Mouse (Mus musculus) embryonic facial prominence, embryonic 15.5 days (tissue): Measurements from ENCODE around the gene Col9a1. TPM values are rescaled to one million over a fixed set of nuclear protein-coding genes. Genes with fewer than 3 reads are reported as not detected.
A peak's percentile ranks its signal among the peaks of the same experiment; 100 is the strongest.

Experiments
- ATAC-seq: fragments of 200-750 bp; cut with Nextera tagmentation; 2 replicates; pipeline ENCODE4 v1.8.0; 2017; ENCODE audit warnings: low read depth, moderate TSS enrichment; ENCODE audit not compliant: insufficient number of reproducible peaks, low FRiP score, low TSS enrichment
- H3K27ac ChIP-seq: fragments of 300-500 bp; sonication (generic); replicated peaks from 2 replicates; pipeline ENCODE4 v1.5.1; 2015; ENCODE audit warnings: mild to moderate bottlenecking, inconsistent platforms
- H3K27me3 ChIP-seq: fragments of 300-500 bp; sonication (generic); 2 replicates; pipeline ENCODE4 v1.6.1; 2015; ENCODE audit warnings: inconsistent platforms
- H3K36me3 ChIP-seq: fragments of 300-500 bp; sonication (generic); 2 replicates; pipeline ENCODE4 v1.6.1; 2015; ENCODE audit warnings: mild to moderate bottlenecking, inconsistent platforms
- H3K4me1 ChIP-seq: fragments of 300-500 bp; sonication (generic); 2 replicates; pipeline ENCODE4 v1.6.1; 2015; ENCODE audit warnings: inconsistent platforms
- H3K4me2 ChIP-seq: fragments of 300-500 bp; sonication (generic); replicated peaks from 2 replicates; pipeline ENCODE4 v1.6.1; 2015; ENCODE audit warnings: mild to moderate bottlenecking, inconsistent platforms
- H3K4me3 ChIP-seq: fragments of 300-500 bp; sonication (generic); replicated peaks from 2 replicates; pipeline ENCODE4 v1.5.1; 2015; ENCODE audit warnings: mild to moderate bottlenecking, inconsistent platforms
- H3K9ac ChIP-seq: fragments of 300-500 bp; sonication (generic); 2 replicates; pipeline ENCODE4 v1.6.1; 2015; ENCODE audit warnings: inconsistent platforms
- H3K9me3 ChIP-seq: fragments of 300-500 bp; sonication (generic); replicated peaks from 2 replicates; pipeline ENCODE4 v1.6.1; 2016; ENCODE audit warnings: inconsistent platforms
- WGBS: fragments of 180-500 bp; shearing (Covaris S2); methylation state at CpG from one replicate; pipeline ENCODE4 v1.1.7; 2015; 5-methylcytosine and 5-hydroxymethylcytosine counted together
- polyA plus RNA-seq: library from polyadenylated mRNA; unstranded; fragments of >200 nt; fragmentation: Nextera tagmentation; extraction: Ambion mirVana; gene quantifications from 2 replicates; pipeline ENCODE4 v1.2.1, GENCODE M21; 2015

Col9a1 gene
- polyA plus RNA-seq, 1 experiment from 2014 or later = 86.5 TPM

DNA sequence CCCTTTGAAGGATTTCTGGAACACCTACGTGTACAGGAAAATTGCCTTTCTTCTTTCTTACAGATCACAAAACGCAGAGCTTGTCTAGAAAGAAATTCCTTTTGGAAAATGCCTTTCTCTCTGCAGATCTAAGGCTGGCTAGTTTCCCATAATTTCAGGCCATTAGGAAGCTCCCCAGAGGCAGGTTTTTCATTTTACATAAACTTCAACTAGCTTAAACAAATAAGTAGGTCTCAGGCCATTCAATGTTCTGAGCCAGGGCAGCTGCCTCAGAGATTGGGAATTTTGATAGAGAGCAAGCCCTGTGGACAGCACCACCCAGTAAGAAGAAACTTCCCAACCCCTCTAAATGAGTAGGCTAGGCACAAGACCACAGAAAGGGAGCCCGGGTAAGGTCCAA is 1.6 kb upstream of the Col9a1 start:
- no peak for ATAC-seq
- Histone ChIP-seq H3K4me3 (no peak overlapping the region), H3K36me3 (no peaks in the 10 kb centered on the region), H3K4me1 (no peaks in the 10 kb centered on the region), H3K9me3 (no peaks in the 10 kb centered on the region), H3K27me3 (no peaks in the 10 kb centered on the region), H3K9ac (no peak overlapping the region), H3K4me2 (no peak overlapping the region), H3K27ac (no peak overlapping the region)
- 61% methylated on average over 3 of the region's 3 CpGs for WGBS

DNA sequence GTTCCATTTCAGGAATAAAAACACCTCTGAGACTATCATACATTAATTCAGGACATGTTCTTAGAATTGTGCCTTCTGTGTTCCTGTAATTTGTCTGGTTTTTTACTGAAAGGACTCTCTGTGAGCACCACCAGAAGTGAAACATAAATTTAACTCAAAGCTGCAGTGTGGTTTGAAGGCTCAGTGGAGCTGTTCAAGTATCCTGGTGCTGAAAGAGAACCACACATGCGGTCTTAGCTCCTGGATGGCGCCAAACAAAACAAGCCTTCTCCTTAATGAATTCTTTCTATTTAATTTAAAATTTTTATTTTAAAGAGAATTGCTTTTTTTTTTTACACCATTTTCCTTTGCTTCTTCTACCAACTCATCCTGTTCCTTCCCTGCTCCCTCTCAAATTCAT is 2.4 kb downstream of the Col9a1 start:
- no peak for ATAC-seq
- Histone ChIP-seq H3K4me1 (no peaks in the 10 kb centered on the region), H3K9me3 (no peaks in the 10 kb centered on the region), H3K27ac (no peak overlapping the region), H3K4me3 (no peak overlapping the region), H3K27me3 (no peaks in the 10 kb centered on the region), H3K36me3 (no peaks in the 10 kb centered on the region), H3K9ac (no peak overlapping the region), H3K4me2 (no peak overlapping the region)
- WGBS = 67% methylated on average over 2 of the region's 2 CpGs

DNA sequence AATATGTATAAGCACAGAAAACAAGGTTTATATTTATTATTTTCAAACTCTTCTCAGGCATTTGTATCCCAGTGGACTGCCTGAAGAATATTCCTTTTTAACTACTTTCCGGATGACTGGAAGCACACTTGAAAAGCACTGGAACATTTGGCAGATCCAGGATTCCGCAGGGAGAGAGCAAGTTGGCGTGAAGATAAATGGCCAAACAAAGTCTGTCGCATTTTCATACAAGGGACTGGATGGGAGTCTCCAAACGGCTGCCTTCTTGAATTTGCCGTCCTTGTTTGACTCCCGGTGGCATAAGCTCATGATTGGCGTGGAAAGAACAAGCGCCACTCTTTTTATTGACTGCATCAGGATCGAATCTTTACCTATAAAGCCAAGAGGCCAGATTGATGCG is 7.6 kb downstream of the Col9a1 start:
- ATAC-seq = no peak
- H3K4me2 ChIP-seq = no peak overlapping the region
- no peak overlapping the region for H3K9ac ChIP-seq
- H3K36me3 ChIP-seq = no peaks in the 10 kb centered on the region
- no peaks in the 10 kb centered on the region for H3K4me1 ChIP-seq
- H3K27ac ChIP-seq = no peak overlapping the region
- 80% methylated on average over 11 of the region's 11 CpGs for WGBS
- H3K27me3 ChIP-seq = no peaks in the 10 kb centered on the region
- no peaks in the 10 kb centered on the region for H3K9me3 ChIP-seq
- no peak overlapping the region for H3K4me3 ChIP-seq

DNA sequence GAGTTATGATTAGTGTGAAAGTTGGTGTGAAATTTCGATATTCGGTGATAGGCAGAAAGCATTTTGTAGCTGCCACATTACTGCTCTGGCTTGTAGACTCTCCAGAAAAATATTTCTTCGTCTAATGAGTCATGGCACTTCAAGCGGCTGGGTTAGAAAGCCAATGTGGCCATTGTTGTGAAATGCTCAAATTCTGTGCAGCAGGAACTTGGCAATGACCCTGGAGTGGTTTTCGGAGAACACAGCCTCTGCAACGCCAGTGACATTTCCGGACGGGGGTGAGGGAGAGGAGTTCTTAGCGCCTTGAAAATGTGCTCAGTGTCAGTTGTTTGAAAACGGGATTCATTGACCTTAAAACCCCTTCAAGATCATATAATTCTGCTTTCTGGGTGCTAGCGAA is 9.6 kb downstream of the Col9a1 start:
- Histone ChIP-seq H3K4me1 (no peaks in the 10 kb centered on the region), H3K27ac (no peak overlapping the region), H3K36me3 (no peaks in the 10 kb centered on the region), H3K9me3 (no peaks in the 10 kb centered on the region), H3K4me2 (no peak overlapping the region), H3K9ac (no peak overlapping the region), H3K27me3 (no peaks in the 10 kb centered on the region), H3K4me3 (no peak overlapping the region)
- WGBS = 76% methylated on average over 11 of the region's 11 CpGs
- no peak for ATAC-seq

DNA sequence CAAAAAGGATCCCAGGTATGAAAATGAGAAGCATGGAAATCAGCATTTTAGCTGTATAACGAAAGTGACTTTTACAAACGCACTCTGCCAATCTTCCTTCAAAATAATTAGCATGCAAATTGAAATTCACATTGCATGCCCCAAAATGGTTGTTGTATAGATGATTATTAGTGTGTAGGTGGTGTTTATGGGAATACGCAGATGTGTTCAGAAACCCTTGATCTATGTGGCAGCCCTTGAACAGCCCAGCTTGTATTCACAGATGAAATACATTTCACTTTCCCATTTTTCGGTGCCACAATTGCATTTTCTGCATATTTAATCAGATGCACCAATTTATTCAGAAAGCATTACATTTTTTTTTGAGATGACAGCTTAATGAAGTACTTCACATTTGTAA is 14.3 kb downstream of the Col9a1 start:
- H3K27me3 ChIP-seq = no peaks in the 10 kb centered on the region
- no peak overlapping the region for H3K4me2 ChIP-seq
- ATAC-seq = no peak
- H3K4me3 ChIP-seq = no peak overlapping the region
- WGBS = 88% methylated on average over 4 of the region's 4 CpGs
- peaks cover 14% of the 10 kb centered on the region for H3K4me1 ChIP-seq
- no peaks in the 10 kb centered on the region for H3K9me3 ChIP-seq
- no peak overlapping the region for H3K9ac ChIP-seq
- no peaks in the 10 kb centered on the region for H3K36me3 ChIP-seq
- H3K27ac ChIP-seq = no peak overlapping the region

DNA sequence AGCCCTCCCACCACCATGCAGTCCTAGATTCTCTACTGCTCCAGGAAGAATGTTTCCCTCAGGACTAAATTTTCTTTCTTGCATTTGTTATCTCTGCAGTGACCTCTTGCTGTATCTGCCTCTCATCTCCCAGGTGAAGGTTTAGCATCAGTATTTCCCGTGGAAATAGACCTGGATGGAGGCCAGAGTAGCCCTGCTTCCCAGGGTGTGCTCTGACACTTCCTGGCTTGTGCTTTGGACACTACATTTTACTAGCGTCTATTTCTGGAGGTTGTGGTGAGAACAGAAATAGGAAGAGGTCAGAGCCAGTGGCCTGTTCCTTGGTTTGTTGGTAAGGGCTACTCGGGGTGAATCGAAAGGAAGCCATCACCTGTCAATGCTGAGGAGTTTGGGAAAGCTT is 16.7 kb downstream of the Col9a1 start:
- no peaks in the 10 kb centered on the region for H3K36me3 ChIP-seq
- H3K4me1 ChIP-seq = peaks cover 14% of the 10 kb centered on the region
- H3K9me3 ChIP-seq = no peaks in the 10 kb centered on the region
- H3K27me3 ChIP-seq = no peaks in the 10 kb centered on the region
- H3K4me3 ChIP-seq = no peak overlapping the region
- ATAC-seq = no peak
- no peak overlapping the region for H3K27ac ChIP-seq
- H3K9ac ChIP-seq = no peak overlapping the region
- WGBS = 47% methylated on average over 4 of the region's 4 CpGs
- H3K4me2 ChIP-seq = no peak overlapping the region

DNA sequence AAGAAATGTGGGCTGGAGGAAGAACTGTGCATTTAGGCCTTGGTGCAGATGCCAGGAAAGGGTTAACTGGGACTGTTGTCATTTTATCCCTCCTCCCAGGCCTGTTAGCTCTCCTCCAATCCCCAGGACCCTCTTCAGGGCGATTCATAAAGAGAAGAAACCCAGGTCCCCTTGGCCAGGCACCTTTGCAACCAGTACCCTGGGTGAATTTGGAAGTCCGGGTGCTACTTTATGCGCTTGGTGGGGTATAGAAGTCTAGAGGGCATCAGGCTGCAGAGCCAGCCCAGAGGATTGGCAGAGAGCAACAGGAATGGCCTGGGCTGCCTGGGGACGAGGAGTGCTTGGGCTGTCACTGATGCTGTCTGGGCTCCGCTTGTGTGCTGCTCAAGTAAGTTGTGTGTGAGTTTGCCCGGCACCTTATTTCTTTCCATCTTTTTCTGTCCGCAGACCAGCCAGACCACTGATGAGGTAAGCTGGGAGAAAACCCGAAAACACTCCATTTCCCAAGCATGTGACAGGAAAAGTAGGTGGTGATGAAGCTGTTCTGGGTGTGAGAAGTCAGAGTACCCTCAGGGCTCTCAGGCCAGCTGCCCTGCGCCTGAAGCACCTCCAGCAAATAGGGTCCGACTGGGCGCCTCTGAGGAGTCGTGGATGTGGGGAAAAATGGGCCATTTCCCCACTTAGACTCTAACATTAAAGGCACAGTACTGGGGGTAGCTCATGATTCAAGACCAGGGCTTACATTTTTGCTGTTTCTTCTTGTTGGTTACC is 17.8 kb downstream of the Col9a1 start:
- no peaks in the 10 kb centered on the region for H3K27me3 ChIP-seq
- peak overlapping the region; percentile 35 for H3K4me2 ChIP-seq
- no peaks in the 10 kb centered on the region for H3K36me3 ChIP-seq
- ATAC-seq = peak; percentile 59; the same call in 1 of the 2 replicates
- peaks cover 14% of the 10 kb centered on the region for H3K4me1 ChIP-seq
- H3K9ac ChIP-seq = no peak overlapping the region
- H3K27ac ChIP-seq = peak overlapping the region; percentile 63
- no peaks in the 10 kb centered on the region for H3K9me3 ChIP-seq
- WGBS = 17% methylated on average over 12 of the region's 12 CpGs
- H3K4me3 ChIP-seq = peak overlapping the region; percentile 23

DNA sequence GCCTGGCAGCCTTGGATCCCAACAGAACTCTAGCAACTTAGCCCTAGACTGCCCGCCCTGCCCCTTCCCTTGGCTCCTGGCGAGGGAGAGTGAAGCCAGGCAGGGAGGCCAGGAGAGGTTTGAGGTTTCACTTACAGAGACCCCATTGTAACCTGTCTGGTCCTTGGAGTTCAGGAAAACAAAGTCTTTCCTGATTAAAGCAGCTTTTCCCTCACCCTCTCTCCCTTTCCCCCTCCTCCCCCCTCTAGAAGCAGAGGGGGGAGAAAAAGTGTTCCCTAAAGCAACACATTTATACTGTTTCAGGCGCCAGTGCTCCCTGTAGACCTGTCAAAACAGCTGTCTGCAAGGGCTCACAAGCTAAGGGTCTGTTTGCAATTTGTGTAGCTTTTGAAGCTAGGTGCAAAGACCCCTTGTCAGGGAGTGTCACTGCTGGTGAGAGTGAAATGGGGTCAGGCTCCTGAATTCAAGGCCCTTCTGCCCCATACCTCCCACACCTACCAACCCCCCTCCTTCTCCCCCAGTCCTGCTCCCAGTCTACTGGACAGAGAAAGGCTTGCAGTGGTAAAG is 18.6 kb downstream of the Col9a1 start:
- 3% methylated on average over 3 of the region's 3 CpGs for WGBS
- H3K9me3 ChIP-seq = no peaks in the 10 kb centered on the region
- H3K4me2 ChIP-seq = peak overlapping the region; percentile 35; the same call in 1 of the 2 replicates
- peaks cover 14% of the 10 kb centered on the region for H3K4me1 ChIP-seq
- no peak overlapping the region for H3K9ac ChIP-seq
- no peaks in the 10 kb centered on the region for H3K36me3 ChIP-seq
- 0 out of 2 replicates have a peak overlapping the region, but pooled peaks have one; percentile 23 for H3K4me3 ChIP-seq
- H3K27me3 ChIP-seq = no peaks in the 10 kb centered on the region
- no peak overlapping the region for H3K27ac ChIP-seq
- peak; percentile 82 for ATAC-seq

DNA sequence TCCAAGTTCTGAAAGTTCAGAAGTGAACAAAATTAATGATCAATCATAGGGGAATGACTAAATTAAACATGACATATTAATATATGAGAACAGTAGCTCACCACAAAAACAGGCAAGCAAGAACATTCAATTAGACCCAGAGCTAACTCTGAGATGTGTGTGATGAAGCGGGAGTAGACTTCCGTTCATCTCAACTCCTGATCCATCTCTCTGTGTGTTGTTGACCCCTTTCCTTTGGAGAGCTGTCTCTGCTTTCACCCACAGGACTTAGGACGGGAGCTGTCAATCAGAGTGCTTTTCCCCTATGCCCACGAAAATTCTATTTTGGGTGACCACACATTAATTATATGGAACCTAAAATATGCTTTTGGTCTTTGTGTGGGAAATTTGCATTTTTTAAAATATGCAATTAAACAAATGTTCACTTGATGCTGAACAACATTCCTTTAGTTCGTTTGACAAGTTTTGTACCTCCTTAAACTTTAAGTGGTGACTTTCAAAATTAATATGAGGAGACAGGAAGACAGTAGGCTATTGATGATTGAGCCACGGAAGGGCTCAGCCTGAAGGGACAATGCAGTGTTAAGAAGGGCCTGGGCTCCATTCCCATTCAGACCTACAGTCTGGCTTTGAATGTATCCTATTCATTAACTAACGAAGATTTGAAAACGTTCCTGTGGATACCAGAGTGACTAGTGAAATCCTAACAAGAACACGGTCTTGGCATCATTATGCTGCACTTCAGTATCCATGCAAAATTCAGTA is 34.4 kb downstream of the Col9a1 start:
- Histone ChIP-seq H3K27ac (no peak overlapping the region), H3K27me3 (no peaks in the 10 kb centered on the region), H3K36me3 (no peaks in the 10 kb centered on the region), H3K9ac (no peak overlapping the region), H3K9me3 (no peaks in the 10 kb centered on the region), H3K4me1 (no peaks in the 10 kb centered on the region), H3K4me3 (no peak overlapping the region), H3K4me2 (no peak overlapping the region)
- 43% methylated on average over 9 of the region's 9 CpGs for WGBS
- ATAC-seq = no peak

DNA sequence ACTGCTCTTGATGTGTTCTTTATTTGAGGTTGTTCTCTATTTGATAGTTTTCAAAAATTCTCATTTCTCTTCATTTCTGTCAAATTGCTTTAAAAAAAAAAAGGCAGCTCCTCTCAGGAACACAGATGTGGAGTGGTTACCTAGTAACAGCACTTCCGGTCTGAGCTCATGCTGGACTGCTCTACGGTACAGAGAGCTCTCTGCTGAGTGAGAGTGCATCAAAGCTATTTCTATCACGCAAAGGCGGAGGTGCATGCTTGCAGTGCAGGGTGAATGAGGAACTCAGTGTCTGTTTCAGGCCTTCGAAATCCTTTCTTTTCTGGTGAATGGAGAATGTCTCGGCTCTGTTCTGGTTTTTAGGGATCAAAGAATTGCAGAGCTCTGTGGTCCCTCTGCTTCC is 41.6 kb downstream of the Col9a1 start:
- Histone ChIP-seq H3K27me3 (no peaks in the 10 kb centered on the region), H3K9ac (no peak overlapping the region), H3K36me3 (no peaks in the 10 kb centered on the region), H3K4me3 (no peak overlapping the region), H3K4me2 (no peak overlapping the region), H3K27ac (no peak overlapping the region), H3K4me1 (no peaks in the 10 kb centered on the region), H3K9me3 (no peaks in the 10 kb centered on the region)
- ATAC-seq = no peak
- 43% methylated on average over 6 of the region's 6 CpGs for WGBS

DNA sequence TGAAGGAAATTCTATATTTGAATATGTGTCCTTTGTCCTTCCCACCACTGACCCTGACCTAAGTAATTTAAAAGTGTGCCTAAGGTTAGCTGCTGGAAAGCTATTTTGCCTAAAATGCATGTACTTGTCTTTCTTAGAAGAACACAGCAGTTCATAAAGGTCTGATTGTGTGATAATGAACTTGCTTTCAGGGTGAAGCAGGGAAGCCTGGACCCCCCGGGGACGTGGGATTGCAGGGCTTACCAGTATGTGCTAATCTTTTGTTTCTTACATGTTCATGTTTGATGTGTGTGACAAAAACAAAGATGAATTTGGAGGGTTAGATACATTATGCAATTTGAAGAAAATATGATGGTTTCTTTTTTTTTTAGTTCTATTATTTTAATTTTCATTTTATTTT is 44.8 kb downstream of the Col9a1 start:
- Histone ChIP-seq H3K4me3 (no peak overlapping the region), H3K9ac (no peak overlapping the region), H3K27me3 (no peaks in the 10 kb centered on the region), H3K27ac (no peak overlapping the region), H3K36me3 (no peaks in the 10 kb centered on the region), H3K9me3 (no peaks in the 10 kb centered on the region), H3K4me1 (peaks cover 10% of the 10 kb centered on the region), H3K4me2 (no peak overlapping the region)
- WGBS = 75% methylated on average over 2 of the region's 2 CpGs
- ATAC-seq = no peak
